Mouse (Mus musculus) regulatory T cell (primary cell): Measurements from ENCODE around the gene Dnajc25.

ENCODE experiments used
- in situ Hi-C: fragments of 300-600 bp; cut with MboI, MseI; formaldehyde crosslinking; loops from one replicate; pipeline ENCODE4 v1.15.1; 2025; ENCODE audit warnings: high pct_unique_total_duplicates

The Dnajc25 gene

DNA sequence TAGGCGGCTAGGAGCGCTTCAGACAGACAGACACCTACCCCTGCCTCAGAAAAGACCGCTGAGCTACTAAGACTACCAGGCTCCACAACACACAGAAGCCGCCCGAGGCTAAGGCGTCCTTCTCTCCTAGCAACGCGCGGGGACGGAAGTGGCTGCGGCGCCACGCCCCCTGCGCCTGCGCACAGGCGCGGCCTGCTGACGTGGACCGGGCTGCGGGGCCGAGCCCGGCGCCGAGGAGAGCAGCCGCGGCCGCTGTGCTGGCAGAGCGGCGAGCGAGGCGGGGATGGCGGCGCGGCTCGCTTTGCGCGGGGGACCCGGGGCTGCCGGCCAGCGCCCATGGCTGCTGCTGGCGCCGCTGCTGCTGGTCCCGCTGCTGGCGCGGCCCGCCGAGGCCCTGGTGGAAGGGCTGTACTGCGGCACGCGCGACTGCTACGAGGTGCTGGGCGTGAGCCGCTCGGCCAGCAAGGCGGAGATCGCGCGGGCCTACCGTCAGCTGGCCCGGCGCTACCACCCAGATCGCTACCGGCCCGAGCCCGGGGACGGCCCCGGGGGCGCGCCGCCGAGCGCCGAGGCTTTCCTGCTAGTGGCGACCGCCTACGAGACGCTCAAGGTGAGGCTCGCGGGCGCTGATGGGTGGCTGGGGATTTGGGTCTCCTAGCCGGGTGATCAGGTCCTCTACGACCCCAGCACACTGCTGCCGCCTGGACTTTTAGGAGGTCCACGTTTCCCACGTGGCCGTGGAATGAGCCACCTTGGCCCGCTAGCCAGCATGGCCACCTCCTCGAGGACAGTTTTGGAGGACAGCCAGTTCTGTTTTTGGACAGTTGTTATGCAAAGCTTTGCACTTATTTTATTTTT is 8.3 kb downstream of the Dnajc25 start, which contains the start of gene Gm20503:
TSS of gene Gm20503 (plus strand) at position 263 of the 858 bp plus-strand sequence.
- in situ Hi-C loops = no loop called here

DNA sequence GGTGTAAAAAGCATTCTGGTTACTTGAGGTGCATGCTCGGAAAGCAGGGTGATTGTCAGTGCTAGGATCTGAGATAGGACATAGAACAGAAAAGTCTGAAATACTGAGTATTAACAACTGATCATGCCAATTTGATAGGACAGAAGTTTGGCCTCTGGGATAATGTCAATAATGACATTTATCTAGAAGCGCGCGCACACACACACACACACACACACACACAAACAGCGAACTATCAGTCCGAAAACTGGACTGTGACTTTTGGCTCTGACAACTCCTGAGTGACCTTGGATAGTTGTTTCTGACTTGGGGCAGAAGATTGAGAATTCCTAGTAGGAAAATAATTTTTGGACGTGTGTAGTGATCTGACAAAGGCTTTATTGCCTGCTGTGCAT is 8.9 kb downstream of the Dnajc25 start:
- in situ Hi-C loops = no loop called here

DNA sequence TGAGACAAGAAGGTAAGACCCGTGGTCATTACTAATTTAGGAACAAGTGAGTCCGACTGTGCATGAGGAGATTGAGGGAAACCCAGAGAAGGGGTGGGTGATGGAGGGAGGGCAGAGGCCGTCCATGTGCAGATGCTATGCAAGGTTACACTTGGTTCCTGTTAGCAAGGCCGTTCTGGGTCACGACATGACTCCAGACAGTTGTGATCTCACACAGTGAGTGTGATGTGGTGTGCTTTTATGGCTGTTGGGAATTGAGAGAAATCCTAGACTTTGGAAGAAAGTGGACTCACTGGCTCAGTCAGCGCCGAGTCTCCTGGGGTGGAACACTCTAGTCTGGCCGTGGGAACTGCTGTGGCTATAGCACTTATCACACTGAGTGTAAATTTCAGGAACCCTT is 11.3 kb downstream of the Dnajc25 start:
- in situ Hi-C loops = no loop called here

DNA sequence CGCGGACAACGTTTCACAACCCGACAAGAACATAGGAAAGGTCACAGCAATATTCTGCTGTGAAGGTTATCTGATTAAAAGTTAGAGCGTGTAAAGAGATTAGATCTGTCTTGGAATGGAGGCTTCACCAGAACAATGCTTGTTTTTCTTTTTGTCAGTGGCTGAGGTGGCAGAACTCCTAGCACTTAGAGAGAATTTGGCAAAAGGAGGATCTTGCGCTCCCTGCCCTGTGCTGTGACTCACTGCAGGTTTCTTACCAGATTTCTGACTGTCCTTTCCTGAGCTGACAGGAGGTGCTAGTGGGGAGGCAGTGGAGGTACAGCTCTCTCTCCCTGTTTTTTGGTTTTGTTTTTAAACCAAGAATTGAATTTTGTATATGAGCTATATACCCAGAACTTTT is 12.2 kb downstream of the Dnajc25 start:
- in situ Hi-C loops = no loop called here

DNA sequence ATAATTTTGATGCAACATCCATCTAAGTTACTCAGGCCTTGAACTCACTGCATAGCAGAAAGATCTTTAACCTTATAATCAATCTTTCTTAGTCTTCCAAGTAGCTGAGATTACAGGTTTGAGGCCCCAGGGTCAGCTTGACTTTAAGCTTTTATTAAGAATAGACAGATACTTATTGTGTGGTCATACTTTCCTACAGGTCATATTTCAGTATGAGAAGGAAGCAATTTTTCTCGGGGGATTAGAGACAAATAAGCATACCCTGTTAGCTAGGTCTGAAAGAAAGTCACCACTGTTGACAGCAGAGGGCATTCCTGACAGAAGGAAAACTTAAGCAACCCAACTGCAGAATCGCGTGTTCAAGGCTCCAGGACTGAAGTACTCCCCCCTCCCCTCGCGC is 13.1 kb downstream of the Dnajc25 start:
- in situ Hi-C loops = no loop called here

DNA sequence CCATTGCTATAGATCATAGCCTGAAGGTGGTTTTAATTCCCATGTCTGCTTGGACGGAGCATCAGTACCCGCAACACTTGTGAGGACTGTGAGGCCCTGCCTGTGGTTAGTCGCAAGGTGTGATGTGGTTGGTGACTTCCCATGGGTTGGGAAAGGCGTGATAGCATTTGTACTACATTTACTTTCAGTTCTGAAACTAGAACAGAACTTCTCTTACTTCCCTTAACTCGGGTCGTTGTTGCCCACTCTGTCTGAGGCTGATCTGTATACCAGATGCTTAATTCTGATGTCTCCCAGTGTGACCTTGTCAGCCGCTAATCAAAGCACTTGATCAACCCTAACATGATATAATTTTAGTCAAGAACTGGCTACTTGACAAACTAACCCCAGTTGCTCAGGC is 14.3 kb downstream of the Dnajc25 start:
- in situ Hi-C loops = no loop called here

DNA sequence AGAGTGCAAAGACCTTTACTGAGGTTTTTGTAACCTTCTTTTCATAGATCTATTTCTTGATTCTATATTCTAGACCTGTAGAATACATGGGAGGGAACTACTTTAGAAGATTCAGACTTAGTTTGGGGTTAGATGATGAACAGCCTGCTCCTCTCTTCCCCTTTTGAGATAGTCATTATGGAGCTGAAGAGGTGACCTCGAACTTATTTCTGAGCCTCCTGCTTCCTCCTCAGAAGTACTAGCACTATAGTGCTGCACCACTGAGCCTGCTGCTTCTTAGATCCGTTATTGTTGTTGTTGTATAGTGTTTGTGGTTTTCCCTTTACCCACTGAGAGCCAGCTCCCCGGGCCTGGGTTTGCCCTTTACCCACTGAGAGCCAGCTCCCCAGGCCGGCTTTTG is 14.8 kb downstream of the Dnajc25 start:
- in situ Hi-C loops = no loop called here

DNA sequence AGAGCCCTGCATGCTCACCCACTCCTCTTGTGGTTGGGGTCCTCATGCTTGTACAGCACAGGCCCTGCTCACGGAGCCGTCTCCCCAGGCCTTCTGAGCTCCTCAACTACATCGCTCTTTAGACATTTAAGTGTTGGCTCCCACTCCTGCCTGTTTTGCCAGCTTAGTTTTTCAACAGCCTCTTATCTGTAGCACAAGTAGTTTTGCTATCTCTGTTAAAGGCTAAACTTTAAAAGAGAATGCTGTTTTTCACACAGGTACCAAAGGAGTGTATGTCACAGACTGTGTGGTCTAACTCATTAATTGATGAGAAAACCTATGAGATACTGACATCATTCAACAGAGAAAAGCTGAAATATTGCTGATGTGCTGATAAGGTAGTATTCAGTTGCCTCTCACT is 16.6 kb downstream of the Dnajc25 start:
- in situ Hi-C loops = no loop called here

DNA sequence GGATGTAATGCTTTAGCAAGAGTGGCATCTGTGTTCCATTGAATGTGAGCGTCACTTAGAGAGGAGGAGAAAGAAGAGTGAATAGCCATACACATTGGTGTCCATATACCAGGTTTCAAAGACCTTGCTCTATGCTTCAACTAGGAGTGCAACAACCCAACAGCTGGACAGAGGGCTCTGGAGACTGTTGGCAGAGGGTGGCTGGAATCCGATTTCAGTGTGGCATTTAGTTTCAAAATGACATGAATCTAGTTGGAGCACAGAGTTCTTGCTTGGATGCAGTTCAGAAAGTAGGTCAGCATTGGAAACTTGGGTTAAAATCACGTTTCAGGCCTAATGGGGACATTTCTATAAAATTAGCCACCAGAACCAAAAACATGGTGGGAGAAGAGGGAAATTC is 20.3 kb downstream of the Dnajc25 start:
- in situ Hi-C loops = no loop called here

DNA sequence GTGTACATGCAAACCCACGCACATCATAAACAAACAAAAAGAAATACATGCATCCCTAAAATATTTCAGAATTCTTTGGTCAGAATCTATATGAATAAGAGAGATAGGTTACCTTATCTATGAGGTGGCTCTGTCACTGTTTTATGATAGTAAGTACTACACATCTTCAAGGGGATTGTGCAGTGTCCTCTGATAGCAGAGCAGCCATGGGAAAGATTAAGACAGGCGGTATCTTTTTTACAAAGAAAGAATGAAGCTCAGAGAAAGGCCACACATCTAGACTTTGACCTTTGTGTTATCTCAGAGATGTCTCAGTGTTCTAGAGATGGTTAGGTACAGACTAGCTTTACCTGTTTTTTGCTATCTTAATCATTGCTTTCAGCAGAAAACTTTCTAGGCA is 22.1 kb downstream of the Dnajc25 start:
- in situ Hi-C loops = no loop called here

DNA sequence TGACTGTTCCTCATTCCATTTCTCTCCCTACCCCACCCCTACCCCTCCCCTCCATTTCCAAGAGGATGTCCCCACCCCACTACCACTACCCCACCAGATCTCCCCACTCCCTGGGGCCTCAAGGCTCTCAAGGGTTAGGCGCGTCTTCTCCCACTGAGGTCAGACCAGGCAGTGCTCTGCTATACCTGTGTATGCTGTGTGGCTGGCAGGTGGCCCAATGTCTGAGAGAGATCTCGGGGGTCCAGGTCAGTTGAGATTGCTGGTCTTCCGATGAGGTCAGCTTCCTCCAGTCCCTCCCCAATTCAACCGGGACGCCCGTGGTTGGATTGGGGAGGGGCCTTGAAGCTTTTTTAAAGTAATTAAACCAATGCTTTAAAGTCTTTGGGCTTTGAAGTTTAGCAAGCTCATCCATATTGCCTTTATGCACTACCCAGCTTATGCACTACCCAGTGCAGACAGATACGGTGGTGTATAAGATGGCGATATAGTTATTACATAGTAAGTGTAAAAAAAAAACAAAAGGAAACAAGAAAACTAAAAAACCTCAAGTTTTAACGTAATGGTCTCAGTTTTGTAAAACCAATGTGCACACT is 39.6 kb downstream of the Dnajc25 start:
- in situ Hi-C loops = no loop called here

DNA sequence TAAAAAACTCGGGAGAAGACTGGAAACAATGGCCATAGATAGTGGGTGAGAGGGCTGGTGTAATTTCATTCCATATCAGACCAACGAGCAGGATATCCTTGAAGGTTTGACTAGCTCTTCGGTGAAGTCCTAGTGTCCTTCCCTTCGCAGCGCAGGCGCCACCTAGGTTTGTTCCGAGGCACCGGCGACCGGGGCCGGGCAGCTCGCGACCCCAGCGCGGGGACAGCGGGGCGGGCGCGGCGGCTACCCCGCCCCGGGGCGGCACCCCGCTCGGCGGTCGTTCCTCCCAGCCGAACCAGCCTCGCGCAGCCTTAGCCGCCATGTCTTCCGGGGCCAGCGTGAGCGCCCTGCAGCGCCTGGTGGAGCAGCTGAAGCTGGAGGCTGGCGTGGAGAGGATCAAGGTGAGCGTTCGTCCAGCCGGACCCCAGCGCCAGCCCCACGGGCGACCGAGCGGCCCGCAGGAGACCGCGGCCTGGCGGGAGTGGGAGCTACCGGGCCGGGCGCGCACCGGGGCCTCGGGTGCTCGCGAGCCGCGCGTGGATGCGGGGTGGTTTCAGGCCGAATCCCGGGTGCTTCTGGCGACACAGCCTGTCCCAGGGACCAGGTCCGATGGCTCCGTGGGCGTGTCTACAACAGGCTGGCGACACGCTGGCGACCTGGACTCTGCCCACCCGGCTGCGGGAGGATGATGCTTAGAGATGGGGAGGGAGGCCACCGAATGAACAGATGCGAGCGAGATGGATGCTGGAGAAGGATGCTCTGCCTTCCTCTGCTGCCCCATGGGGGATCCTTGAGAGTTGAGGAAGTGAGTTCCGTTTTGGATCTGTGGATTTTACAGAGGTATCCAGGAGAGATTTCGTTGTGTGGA is 40.3 kb downstream of the Dnajc25 start, which contains the start of gene Gng10:
TSS of gene Gng10 (plus strand) at position 171 of the 868 bp plus-strand sequence.
- in situ Hi-C loops = loop anchor here (5.0 kb wide), 1 partner anchor 38 kb away; the partner anchor contains the start of gene Dnajc25

DNA sequence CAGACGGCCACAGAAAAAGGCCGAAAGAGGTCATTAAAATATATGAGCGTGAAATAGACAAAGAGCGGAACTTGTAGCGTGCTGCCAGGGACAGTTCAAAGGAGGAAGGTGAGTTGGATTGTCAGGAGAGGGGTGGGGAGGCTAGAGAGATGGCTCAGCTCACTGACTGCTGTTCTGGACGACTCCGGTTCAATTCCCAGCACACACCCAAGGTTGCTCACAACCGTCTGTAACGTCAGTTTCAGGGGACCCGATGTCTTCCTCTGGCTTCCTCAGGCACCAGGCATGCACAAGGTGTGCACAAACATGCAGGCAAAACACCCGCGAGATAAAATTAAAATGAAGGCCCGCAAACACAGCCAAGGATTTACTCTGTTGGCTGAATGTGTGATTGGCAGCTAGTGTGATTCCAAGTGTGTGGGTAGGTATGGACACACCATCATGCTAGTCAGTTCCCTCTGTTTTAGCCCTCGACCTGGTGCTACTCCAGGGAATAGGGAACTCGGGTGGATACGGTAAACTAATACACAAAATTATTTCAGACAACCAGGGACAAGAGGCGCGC is 41.0 kb downstream of the Dnajc25 start:
- in situ Hi-C loops = loop anchor here (5.0 kb wide), 1 partner anchor 39 kb away; the partner anchor contains the start of gene Dnajc25

DNA sequence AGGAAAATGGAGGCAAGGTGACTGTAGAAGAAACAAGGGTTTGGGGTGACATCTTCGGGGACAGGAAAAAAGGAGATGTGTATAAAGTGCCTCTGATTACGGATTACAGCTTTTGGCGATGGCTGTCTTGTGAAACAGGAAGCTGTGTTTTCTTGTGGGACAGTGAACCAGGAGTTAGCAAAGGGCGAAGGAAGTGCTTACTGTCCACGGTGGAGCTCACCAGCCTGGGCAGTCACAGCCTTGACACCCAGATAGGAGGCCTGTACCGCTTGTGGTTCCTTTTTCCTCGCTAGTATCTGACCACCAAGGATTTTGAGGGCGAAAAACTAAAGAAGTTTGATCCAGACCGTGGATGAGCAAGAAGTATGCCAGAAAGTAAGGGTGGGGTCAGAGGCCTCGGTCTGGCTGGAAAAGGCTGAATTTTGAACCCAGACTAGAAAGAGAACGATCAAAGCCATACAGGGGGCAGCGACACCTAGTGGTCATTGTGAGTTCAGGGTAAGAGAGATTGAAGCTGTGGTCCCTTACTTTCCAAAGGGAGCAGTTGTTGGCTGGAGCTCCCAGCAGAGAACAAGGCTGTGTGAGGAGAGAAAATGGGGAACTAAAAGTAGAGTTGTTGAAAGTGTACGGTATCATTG is 41.7 kb downstream of the Dnajc25 start:
- in situ Hi-C loops = loop anchor here (5.0 kb wide), 1 partner anchor 39 kb away; the partner anchor contains the start of gene Dnajc25

DNA sequence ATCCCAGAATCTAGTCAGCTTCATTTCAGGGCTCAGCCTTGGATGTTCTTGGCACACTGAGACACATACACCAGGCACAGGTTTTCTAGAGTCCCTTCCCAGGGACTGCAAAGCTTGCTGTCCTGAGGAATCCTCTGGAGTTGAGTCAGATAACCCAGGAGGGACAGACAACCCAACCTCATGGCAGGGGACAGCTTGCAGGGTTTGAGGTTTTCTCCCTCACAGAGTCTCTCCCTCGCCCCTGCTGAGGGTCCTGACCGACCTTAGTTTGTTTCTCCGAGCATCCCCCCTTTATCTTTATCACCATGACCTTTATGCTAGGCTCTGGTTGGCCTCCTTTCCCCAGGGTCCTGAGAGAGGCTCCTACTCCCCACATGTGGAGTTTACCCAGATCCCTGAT is 42.7 kb downstream of the Dnajc25 start:
- in situ Hi-C loops = loop anchor here (5.0 kb wide), 1 partner anchor 40 kb away; the partner anchor contains the start of gene Dnajc25

DNA sequence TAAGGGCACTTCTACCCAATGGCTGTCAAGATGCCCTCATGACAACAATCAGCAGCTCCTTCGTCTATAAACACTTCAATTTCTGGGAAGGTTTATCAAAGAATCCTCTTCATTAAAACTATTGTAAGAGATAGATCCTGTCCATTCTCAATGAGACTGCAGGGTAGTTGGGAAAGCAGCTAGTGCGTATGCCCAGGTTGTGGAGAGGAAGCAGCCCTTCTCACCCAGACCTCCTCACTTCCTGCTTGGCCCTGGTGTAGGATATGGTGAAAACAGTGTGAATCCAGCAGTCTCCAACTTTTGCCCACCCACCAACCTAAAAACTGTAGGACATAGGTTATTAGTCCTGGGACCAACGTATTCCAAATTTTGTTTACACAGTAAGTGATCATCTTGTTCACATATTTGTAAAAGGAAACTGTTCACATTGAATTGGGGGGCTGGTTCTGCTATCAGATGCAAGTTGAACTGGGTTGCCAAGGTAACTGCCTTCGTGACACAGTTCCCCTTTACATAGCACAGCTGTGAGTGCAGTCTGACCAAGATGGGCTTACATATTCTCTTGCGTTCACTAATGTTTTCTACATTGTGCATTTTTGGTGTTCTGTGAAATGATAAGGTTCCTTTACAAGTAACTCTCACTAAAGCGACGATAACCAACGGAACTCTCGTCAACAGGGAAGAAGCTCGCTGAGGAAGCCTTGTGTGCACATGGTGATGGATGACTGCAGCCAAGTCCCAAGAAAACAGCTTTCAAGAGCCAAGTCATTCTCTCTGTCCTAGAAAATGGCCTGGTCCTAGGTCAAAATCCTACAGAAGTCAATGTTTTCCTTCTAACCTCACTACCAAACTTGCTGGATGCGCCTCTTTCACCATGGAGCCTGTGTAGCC is 45.8 kb downstream of the Dnajc25 start:
- in situ Hi-C loops = no loop called here

DNA sequence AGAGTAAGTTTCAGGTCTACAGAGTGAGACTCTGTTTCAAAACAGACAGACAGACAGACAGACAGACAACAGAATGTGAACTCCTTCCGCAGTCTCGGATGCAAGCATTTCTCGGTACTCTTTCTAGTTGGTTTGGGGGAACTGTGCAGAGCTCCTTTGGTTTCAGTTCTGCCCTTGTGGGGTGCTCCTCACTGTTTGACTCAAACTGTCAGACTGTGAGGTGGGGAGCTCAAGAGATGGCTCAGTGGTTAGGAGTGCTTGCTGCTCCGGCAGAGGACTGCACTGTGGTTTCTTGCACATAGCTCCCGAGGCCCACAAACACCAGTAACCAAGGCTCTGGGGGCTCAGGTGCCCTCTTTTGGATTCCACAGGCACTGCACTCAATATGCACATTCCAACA is 48.2 kb downstream of the Dnajc25 start:
- in situ Hi-C loops = no loop called here

DNA sequence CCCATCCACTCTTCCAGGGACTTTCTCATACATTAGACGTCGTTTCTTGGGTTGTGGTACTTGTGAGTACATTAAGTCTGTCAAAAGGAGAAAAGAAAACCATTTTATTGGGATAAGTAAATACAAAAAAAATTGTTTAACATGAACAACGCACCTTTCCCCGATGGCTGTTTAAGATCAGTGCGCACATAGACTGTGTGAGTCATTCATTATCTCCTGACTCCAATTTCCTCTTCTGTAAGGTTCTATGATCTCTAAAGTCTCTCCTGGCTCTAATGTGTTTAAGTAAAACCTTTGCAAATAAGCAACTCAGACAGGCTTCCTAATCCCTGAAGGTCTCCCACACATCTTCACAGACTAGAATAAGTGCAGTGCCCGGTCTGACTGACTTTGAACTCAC is 49.0 kb downstream of the Dnajc25 start:
- in situ Hi-C loops = no loop called here

DNA sequence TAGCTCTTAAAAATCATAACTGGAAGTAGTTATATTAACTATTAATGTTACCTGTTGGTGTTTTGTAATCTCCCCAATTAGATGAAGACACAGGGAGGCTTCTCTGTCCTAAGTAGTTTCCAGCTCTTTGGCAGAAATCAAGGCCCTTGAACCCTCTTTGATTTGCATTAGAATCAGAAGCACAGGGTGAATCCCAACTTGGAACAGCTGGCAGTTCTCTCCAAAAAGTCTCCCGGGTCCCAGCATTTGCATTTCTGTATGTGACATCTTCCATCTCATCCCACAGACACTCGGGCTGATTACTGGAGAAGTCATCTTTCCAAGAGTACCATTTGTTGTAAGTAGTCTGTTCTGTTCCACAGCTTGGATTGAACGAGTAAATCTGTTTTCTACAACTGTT is 52.4 kb downstream of the Dnajc25 start:
- in situ Hi-C loops = no loop called here

DNA sequence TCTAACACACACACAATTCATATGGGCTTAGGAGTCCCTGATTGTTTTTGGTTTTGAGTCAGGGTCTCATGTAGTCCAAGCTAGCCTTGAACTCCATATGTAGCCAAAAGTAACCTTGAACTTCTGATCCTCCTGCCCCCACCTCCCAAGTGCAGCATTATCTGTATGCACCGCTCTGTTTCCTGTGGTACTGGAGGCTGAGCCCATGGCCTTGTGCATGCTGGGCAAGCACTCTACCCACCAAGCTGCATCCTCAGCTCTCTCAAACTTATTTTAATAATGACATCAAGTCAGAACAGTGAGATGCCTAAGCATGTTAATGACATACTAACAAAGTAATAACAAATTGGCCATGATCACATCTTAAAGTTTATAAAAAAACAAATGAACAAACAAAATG is 56.2 kb downstream of the Dnajc25 start:
- in situ Hi-C loops = no loop called here
